Mouse (Mus musculus): Measurements from ENCODE around the gene Slc22a22. TPM values are rescaled to one million over a fixed set of nuclear protein-coding genes. Genes with fewer than 3 reads are reported as not detected.

The Slc22a22 gene
- polyA plus RNA-seq, 1 experiment: not detected

DNA sequence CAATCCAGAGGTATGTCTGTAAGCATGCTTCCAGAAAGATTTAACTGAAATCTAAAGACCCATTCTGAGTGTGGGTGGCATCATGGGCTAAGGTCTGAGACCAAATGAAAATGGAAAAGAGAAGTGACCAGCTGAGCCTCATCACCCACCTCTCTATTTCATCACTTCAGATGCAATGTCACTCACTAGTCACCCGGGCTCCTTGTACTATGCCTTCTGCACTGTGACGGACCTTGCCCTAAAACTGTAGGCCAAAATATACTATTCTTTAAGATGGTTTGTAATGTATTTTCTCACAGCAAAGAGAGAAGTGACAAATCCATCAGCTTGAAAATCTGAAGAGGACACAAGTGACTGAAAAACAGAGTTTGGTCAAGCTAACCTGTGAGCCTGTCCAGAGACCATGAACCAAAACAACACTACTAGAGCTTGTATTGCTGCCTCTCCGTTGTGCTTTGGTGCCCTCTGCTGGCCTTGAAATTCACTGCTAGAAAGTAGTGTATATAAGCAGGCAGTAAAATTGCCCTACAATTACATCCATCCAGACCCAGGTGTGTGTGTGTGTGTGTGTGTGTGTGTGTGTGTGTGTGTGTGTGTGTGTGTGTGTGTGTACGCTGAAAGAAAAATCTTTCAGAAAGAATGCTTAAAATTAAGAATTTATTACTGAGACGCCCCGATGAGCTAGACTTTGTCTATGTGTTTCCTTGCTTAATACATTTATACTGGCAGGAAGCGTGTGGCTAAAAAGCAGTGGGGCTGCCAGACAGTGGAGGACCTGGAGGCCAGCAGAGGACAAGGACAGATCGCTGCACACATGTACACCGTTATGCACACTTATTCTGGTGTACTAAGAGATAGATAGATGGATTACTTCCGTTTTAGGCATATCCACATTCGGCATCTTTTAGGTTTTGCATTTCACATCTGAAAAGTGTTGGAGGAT is 31.1 kb upstream of the Slc22a22 start:
- Histone ChIP-seq H3K4me2 (ENCODE audit: low read depth) (no peak overlapping the region), H3K4me3 (no peak overlapping the region), H3ac (ENCODE audit: control insufficient read depth, insufficient read length) (no peak overlapping the region), H3K27me3 (ENCODE audit: control insufficient read depth, insufficient read depth, insufficient read length) (no peaks in the 10 kb centered on the region), H3K36me3 (ENCODE audit: control insufficient read depth, insufficient read depth) (no peaks in the 10 kb centered on the region), H3K79me2 (ENCODE audit: control insufficient read depth, insufficient read depth) (no peaks in the 10 kb centered on the region)
- TF ChIP-seq USF1 (IDR thresholded peaks at IDR 0.05; ENCODE audit: low read depth) (no peak), TCF12 (IDR thresholded peaks at IDR 0.05; ENCODE audit: insufficient read depth, poor library complexity, severe bottlenecking) (no peak), SRF (IDR thresholded peaks at IDR 0.05; ENCODE audit: control insufficient read depth, insufficient read length, low read depth) (no peak), E2F4 (IDR thresholded peaks at IDR 0.05; ENCODE audit: insufficient read depth) (no peak), CEBPB (IDR thresholded peaks at IDR 0.05; ENCODE audit: insufficient read depth, poor library complexity, severe bottlenecking) (no peak), MYOD1 (IDR thresholded peaks at IDR 0.05; ENCODE audit: control insufficient read depth in 1 of 3, insufficient read length in 2 of 3, low read depth in 2 of 3) (no peak), TCF3 (IDR thresholded peaks at IDR 0.05; ENCODE audit: insufficient read length, low read depth) (no peak), POLR2AphosphoS2 (IDR thresholded peaks at IDR 0.05; ENCODE audit: insufficient read length, low read depth) (no peak), REST (IDR thresholded peaks at IDR 0.05; ENCODE audit: insufficient read depth, insufficient read length) (no peak), MYOG (IDR thresholded peaks at IDR 0.05; ENCODE audit: control insufficient read depth in 1 of 3, insufficient read depth in 1 of 3, insufficient read length in 2 of 3, low read depth in 2 of 3) (no peak), MAX (IDR thresholded peaks at IDR 0.05; ENCODE audit: low read depth) (no peak), POLR2A (IDR thresholded peaks at IDR 0.05; ENCODE audit: insufficient read length, low read depth) (no peak)

- no peak overlapping the region for H3K4me2 ChIP-seq (ENCODE audit: low read depth)
- no peak overlapping the region for H3K4me3 ChIP-seq
- H3K79me2 ChIP-seq (ENCODE audit: control insufficient read depth, insufficient read depth): no peaks in the 10 kb centered on the region
- H3K36me3 ChIP-seq (ENCODE audit: control insufficient read depth, insufficient read depth): no peaks in the 10 kb centered on the region
- TF ChIP-seq TCF3 (IDR thresholded peaks at IDR 0.05; ENCODE audit: insufficient read length, low read depth): no peak
- no peak for TF ChIP-seq MAX (IDR thresholded peaks at IDR 0.05; ENCODE audit: low read depth)
- TF ChIP-seq SRF (IDR thresholded peaks at IDR 0.05; ENCODE audit: control insufficient read depth, insufficient read length, low read depth): no peak
- no peak overlapping the region for H3ac ChIP-seq (ENCODE audit: control insufficient read depth, insufficient read length)
- no peaks in the 10 kb centered on the region for H3K27me3 ChIP-seq (ENCODE audit: control insufficient read depth, insufficient read depth, insufficient read length)
These were observed 26.8 kb upstream of the Slc22a22 start for GRCm38 (mm10) chr15:57504126-57504705.

- Histone ChIP-seq H3K4me2 (ENCODE audit: low read depth) (no peak overlapping the region), H3K36me3 (ENCODE audit: control insufficient read depth, insufficient read depth) (no peaks in the 10 kb centered on the region), H3K4me3 (no peak overlapping the region), H3K79me2 (ENCODE audit: control insufficient read depth, insufficient read depth) (no peaks in the 10 kb centered on the region), H3K27me3 (ENCODE audit: control insufficient read depth, insufficient read depth, insufficient read length) (no peaks in the 10 kb centered on the region), H3ac (ENCODE audit: control insufficient read depth, insufficient read length) (no peak overlapping the region)
- TF ChIP-seq E2F4 (IDR thresholded peaks at IDR 0.05; ENCODE audit: insufficient read depth) (no peak), USF1 (IDR thresholded peaks at IDR 0.05; ENCODE audit: low read depth) (no peak), MAX (IDR thresholded peaks at IDR 0.05; ENCODE audit: low read depth) (no peak)
These were observed 26.2 kb upstream of the Slc22a22 start for GRCm38 (mm10) chr15:57503656-57504055.

GRCm38 (mm10) chr15:57501559-57501958 is 24.1 kb upstream of the Slc22a22 start:
- TF ChIP-seq E2F4 (IDR thresholded peaks at IDR 0.05; ENCODE audit: insufficient read depth): no peak
- no peak for TF ChIP-seq USF1 (IDR thresholded peaks at IDR 0.05; ENCODE audit: low read depth)
- no peak for TF ChIP-seq REST (IDR thresholded peaks at IDR 0.05; ENCODE audit: insufficient read depth, insufficient read length)
- no peak for TF ChIP-seq SRF (IDR thresholded peaks at IDR 0.05; ENCODE audit: control insufficient read depth, insufficient read length, low read depth)
- no peak for TF ChIP-seq MYOG (IDR thresholded peaks at IDR 0.05; ENCODE audit: control insufficient read depth in 1 of 3, insufficient read depth in 1 of 3, insufficient read length in 2 of 3, low read depth in 2 of 3)

DNA sequence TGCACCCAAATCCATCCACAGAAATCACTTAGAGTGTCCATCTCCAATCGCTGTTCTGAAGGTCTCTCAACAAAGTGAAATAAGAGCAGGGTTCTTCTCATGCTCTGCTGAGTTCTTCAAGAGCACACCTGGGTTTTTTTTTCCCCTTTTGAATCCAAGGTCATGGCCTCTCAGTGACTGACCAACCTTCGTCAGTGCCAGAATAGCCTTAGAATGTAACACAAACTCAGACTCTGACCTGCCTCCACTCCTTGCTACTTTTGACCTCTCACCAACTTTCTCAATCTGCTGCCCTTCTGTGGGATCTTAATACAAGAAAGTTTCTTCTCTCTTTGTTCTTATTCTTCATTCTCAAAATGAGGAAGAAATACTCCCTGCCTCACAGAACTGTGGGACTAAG is 18.7 kb upstream of the Slc22a22 start:
- no peak overlapping the region for H3K4me2 ChIP-seq (ENCODE audit: low read depth)
- H3K27me3 ChIP-seq (ENCODE audit: control insufficient read depth, insufficient read depth, insufficient read length): no peaks in the 10 kb centered on the region
- no peak overlapping the region for H3K4me3 ChIP-seq
- TF ChIP-seq REST (IDR thresholded peaks at IDR 0.05; ENCODE audit: insufficient read depth, insufficient read length): no peak
- H3K79me2 ChIP-seq (ENCODE audit: control insufficient read depth, insufficient read depth): no peaks in the 10 kb centered on the region
- no peak overlapping the region for H3ac ChIP-seq (ENCODE audit: control insufficient read depth, insufficient read length)
- H3K36me3 ChIP-seq (ENCODE audit: control insufficient read depth, insufficient read depth): no peaks in the 10 kb centered on the region

More at GRCm38 (mm10) chr15:57501559-57501958, 24.1 kb upstream of the Slc22a22 start:
- Histone ChIP-seq H3K36me3 (ENCODE audit: control insufficient read depth, insufficient read depth) (no peaks in the 10 kb centered on the region), H3K4me2 (ENCODE audit: low read depth) (no peak overlapping the region), H3K27me3 (ENCODE audit: control insufficient read depth, insufficient read depth, insufficient read length) (no peaks in the 10 kb centered on the region), H3K4me3 (no peak overlapping the region), H3ac (ENCODE audit: control insufficient read depth, insufficient read length) (no peak overlapping the region), H3K79me2 (ENCODE audit: control insufficient read depth, insufficient read depth) (no peaks in the 10 kb centered on the region)
